Mouse (Mus musculus) mesoderm, embryonic 11.5 days (tissue): Measurements from ENCODE around the gene Nhej1.

Source experiments
- DNase-seq: peaks from one replicate; pipeline ENCODE4 v3.0.0-alpha.2; 2012; ENCODE audit warnings: low read depth, low spot score

The Nhej1 gene

DNA sequence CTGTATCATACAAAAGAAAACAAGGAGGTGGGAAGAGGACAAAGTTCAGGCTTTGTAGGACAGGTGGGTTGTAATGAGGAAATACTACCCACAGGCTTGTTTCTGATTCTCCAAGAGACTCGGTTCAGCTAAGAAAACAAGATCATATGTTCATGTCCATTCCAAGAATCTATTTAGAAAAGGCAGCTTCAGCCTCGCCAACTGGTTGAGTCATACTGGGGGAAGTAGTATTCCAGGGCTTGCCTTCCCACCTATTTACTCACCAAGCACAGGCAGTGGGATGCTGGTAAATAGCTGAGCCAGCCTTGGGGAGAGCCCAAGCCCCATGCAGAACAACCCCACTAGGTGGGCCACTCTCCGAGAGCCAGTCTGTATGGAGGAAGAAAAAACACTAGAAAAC lies 3.6 kb upstream of the Nhej1 start:
- DNase-seq = no peak

GRCm38 (mm10) chr1:75125418-75125817 lies 418 bp upstream of the Nhej1 start:
- DNase-seq = no peak

- no peak for DNase-seq
These were observed 2.8 kb downstream of the Nhej1 start for GRCm38 (mm10) chr1:75122211-75122610.

GRCm38 (mm10) chr1:75052091-75052490 lies 72.9 kb downstream of the Nhej1 start:
- peak; percentile 34 for DNase-seq

DNA sequence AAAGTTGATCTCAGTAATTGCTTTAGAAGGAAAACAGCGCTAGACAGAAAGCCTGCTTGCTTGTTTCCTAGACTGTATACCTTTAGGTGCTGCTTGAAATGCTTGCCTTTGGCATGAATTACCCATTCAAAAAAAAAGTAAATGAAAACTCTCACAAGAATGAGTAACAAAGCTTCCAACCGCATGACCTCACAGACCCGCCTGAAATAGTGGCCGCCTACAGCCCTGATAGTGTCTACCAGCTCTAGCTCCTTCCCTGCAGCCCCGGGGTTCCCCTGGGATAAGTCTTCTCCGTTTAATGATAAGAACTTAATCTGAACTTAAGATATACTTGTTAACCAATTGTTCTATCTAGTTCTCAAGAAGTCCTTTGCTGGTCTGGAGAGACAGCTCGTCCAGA lies 73.6 kb downstream of the Nhej1 start:
- DNase-seq = no peak

- no peak for DNase-seq
These were observed 76.4 kb downstream of the Nhej1 start for GRCm38 (mm10) chr1:75048571-75048970.

DNA sequence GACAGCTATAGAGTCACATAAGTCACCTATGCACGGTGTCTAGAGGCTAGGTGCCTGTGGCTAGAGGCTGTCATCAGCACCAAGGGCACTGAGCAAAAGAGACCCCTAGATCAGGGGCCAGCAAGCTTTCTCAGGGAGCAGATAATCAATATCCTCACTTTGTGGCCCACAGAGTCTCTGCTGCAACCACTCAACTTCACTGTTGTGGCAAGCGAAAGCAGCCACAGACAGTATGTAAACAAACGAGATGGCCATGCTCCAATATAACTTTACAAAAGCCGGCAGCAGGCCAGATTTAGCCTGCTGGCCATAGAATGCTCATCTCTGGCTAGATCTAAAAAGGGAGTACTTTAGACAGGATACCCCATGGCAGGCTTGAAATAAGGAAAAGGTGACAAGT lies 77.0 kb downstream of the Nhej1 start:
- DNase-seq = no peak

GRCm38 (mm10) chr1:75040429-75040828 lies 84.6 kb downstream of the Nhej1 start:
- peak; percentile 68 for DNase-seq

- no peak for DNase-seq
These were observed 93.0 kb downstream of the Nhej1 start for GRCm38 (mm10) chr1:75032041-75032440.

- no peak for DNase-seq
These were observed 97.8 kb downstream of the Nhej1 start for GRCm38 (mm10) chr1:75027061-75027779.

- DNase-seq = no peak
These were observed 100.4 kb downstream of the Nhej1 start for GRCm38 (mm10) chr1:75024419-75025199.

- DNase-seq = no peak
These were observed 102.8 kb downstream of the Nhej1 start for GRCm38 (mm10) chr1:75022216-75022615.

- DNase-seq = peak; percentile 81
These were observed 108.2 kb downstream of the Nhej1 start for GRCm38 (mm10) chr1:75016846-75017245.

GRCm38 (mm10) chr1:75015551-75016265 lies 109.3 kb downstream of the Nhej1 start:
- DNase-seq = no peak

GRCm38 (mm10) chr1:75014210-75014845 lies 110.7 kb downstream of the Nhej1 start:
- no peak for DNase-seq

- no peak for DNase-seq
These were observed 114.2 kb downstream of the Nhej1 start for GRCm38 (mm10) chr1:75010817-75011216.

DNA sequence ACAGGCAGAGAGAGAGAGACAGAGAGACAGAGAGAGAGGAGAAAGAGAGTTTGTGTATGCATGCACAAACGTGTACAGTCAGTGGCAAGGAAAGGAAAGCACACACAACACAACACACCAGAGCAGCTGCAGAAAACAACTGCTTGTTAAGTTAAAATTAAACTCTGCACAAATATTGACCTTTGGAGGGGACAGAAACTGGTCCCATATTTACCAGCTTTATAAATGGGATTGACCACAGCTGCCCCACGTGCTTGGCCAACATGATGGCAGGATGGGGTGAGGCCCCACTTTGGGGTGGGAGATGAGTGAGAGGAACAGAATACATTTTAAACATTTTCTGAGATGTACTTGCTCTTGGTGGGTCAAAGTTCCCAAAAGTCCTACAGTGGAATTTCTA lies 114.8 kb downstream of the Nhej1 start:
- DNase-seq = no peak

GRCm38 (mm10) chr1:75006016-75006415 lies 119.0 kb downstream of the Nhej1 start:
- DNase-seq = no peak

GRCm38 (mm10) chr1:75001183-75001582 lies 123.8 kb downstream of the Nhej1 start:
- no peak for DNase-seq

DNA sequence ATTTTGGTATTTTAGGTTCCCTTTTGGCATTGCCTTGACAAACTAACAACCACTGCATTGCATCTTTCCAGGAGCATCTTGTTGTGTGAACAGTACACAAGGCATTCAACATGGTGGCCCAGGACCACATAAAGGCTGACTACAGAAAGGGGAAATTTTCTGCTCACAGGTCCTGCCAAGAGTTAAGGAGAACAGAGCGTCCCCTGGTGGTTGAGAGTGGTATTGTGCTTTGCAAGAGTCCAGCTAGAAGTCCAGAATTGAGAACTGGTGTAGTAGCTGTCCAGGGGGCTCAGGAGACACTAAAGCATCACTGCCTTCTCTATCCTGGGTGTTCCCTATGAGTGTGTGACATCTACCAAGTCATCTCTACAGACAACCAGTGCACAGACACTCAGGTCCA lies 124.5 kb downstream of the Nhej1 start:
- DNase-seq = peak; percentile 65

DNA sequence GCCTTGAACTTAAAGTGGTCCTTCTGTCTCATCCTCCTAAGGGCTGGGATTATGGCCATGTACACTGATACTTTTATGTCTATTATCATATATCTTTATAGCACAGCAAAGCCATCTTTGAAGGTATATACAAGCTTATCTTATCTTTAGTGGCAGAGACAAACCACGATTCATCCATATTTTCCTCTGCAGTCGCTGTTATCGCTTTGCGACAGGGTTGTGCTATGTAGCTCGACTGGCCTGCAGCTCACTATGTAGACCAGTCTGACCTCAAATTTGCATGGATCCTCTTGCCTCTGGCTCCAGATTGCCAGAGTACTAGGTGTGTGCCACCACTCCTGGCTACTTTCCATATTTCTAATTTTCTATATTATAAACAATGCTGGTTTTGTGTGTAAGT lies 125.8 kb downstream of the Nhej1 start:
- DNase-seq = no peak

DNA sequence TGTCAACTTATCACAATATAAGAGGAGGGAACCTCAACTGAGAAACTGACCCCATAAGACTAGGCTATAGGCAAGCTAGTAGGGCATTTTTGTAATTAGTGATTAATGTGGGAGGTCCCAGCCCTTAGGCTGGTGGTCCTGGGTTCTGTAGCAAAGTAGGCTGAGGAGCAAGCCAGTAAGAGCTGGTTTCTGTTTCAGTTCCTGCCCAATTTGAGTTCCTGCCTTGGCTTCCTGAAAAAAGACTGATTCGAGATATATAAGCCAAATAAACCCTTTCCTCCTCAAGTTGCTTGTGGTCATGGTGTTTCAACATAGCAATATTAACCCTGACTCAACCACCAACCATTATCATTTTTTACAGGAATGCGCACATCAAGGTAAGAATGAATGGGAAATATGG lies 127.8 kb downstream of the Nhej1 start:
- no peak for DNase-seq
